Mouse (Mus musculus) urinary bladder, adult 2 months (tissue): ENCODE data around the gene Tbkbp1. TPM values are rescaled to one million over a fixed set of nuclear protein-coding genes. Genes with fewer than 3 reads are reported as not detected.
"Not testable (repeated sequence)": the region's sequence is repeated elsewhere in the genome, so short reads cannot be mapped to it uniquely, and the experiment has no call there.

ENCODE experiments used
- DNase-seq: peaks from one replicate; pipeline ENCODE4 v3.0.0; 2022; ENCODE audit warnings: low spot score
- polyA plus RNA-seq: library from polyadenylated mRNA; depleted of rRNA; stranded (reverse); fragments of >200 nt; gene quantifications from 2 replicates; pipeline ENCODE4 v1.2.3, GENCODE M21; 2012; rRNA removed

Gene Tbkbp1
- 21.3 and 31.5 TPM in 2 replicates for polyA plus RNA-seq

GRCm38 (mm10) chr11:97151343-97151801 is at the start of gene Tbkbp1:
TSS of gene Tbkbp1 (minus strand) at chr11:97151495.
- DNase-seq = no peak

DNA sequence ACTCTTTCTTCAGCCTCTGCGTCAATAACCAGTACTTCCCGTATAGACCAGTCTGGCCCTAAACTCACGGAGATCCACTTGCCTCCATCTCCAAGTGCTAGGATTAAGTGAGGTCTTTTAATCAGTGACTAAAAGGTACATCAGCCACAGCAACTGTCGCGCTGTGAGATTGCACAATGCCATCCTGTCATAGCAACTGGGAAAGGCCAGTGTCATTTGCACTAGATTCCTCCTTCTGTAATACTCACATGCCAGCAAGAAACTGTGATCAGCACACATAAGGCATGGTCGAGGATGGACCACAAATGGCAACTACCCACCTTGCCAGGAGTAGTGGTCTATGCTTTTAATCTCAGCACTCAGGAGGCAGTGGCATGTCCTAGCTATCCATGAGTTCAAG is 48.2 kb upstream of the Tbkbp1 start:
- DNase-seq = no peak

DNA sequence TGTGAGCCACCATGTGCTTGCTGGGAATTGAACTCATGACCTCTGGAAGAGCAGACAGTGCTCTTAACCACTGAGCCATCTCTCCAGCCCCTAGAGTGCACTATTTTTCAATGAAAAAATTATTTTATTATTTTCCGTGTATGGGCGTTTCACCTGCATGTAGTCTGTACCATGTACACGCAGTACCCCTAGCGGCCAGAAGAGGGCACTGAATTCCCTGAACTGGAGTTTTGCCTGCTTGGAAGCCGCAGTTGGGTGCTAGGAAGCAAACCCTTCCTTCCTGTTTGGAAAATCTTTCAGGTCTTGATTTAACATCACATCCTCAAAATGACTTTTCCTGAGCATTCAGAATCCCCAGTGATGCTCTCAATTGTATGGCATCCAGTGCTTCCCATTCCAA is 47.3 kb upstream of the Tbkbp1 start:
- no peak for DNase-seq

GRCm38 (mm10) chr11:97197021-97197420 is 45.7 kb upstream of the Tbkbp1 start:
- no peak for DNase-seq

- no peak for DNase-seq
Measured at GRCm38 (mm10) chr11:97196541-97196940, 45.2 kb upstream of the Tbkbp1 start.

DNA sequence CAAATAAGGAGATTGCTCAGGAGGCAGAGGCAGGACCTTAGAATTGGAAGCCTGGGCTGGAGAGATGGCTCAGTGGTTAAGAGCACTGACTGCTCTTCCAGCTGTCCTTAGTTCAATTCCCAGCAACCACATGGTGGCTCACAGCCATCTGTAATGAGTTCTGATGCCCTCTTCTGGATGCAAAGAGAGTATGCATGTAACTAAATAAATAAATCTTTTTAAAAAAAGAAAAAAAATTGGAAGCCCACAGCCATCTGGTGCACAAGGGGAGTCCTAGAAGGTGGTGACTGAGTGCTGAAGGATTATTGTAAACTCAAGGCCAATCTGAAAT is 41.3 kb upstream of the Tbkbp1 start:
- DNase-seq = no peak

- no peak for DNase-seq
Measured at GRCm38 (mm10) chr11:97191915-97192620, 40.8 kb upstream of the Tbkbp1 start.

DNA sequence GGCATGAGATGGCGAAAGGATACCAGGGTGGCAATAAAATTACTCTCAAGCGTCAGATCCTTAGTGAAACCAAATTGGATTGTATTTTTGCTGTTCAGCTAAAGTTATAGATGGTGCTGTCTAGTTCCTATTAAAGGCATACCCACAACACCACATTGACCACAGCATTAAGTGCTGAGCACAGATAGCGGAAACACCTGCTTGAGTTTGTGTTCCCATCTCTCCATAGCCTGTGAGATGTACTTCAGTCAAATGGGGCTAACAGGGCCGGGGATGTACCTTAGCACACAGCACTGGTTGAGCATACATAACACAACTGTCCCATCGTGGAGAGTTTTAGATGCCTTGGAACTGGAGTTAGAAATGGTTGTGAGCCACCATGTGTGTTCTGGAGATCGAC is 39.7 kb upstream of the Tbkbp1 start:
- no peak for DNase-seq

GRCm38 (mm10) chr11:97189645-97190044 is 38.4 kb upstream of the Tbkbp1 start:
- not testable (repeated sequence) for DNase-seq

DNA sequence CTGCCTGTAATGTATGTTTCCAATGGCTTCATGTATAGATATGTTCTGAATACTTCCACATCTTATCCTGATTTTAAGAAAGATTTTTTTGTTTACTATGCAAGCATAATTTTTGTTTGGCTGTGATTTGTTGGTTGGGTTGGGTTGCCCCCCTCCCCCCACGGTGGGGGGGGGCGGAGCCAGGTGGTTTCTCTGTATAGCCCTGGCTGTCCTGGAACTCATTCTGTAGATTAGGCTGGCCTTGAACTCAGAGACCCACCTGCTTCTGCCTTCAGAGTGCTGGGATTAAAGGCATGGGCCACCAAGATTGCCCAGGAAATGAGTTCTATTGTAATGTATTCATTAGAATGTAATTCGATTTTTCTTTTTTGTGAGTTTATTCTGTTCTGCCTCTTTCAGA is 37.9 kb upstream of the Tbkbp1 start:
- DNase-seq = no peak

DNA sequence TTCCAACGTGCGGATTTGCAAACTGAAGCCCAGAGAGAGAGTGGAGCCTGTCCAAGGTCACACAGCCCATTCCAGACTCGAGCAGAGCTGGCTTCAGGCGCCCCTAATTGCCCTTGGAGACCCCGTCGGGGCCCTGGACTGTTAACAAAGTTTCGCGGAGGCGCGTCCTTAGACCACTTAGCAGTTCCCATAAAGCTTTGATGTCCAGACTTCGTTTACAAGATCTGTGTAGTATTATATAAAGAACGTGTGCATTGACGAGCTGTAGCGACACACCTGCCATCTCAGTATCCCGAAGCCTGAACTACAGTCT is 37.3 kb upstream of the Tbkbp1 start:
- DNase-seq = no peak

DNA sequence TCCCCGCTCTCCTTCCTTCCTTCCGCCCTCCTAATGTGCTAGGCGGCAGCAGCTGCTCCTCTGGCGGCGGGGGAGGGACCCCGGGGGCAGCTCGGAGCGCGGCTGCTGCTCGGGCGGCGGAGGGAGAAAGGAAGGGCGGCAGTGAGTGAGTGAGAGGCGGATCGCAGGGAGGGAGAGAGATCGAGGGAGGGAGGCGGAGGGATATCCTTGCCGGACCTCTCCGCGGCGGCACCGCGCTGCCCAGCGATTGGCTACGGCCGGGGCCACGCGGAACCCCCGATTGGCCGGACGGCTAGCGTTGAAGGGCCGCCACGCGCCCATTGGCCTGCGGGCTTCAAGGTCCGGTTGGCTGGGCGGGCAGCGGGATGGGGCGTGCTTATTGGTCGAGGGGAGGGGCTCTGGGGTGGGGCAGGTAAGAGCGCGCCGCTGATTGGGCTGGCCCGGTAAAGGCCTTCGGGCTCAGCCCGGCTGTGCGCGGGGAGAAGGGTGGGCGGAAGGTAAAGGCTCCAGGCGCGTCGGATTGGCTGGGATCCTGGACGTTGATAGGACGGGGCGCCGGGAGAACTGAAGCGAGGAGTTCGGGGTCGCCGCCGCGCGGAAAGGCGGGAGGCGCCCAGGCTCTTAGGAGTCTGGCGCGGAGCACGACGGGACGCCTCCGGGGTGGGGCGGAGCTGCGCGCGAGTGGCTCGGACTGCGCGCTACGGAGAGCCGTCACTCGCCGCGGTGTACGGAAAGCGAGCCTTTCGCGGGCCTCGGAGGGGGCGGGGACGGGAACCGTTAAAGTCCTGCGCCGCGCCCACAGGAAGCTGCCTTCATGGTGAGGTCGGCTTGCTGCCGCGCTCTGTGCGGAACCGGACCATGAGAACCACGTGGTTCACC is 36.7 kb upstream of the Tbkbp1 start, which contains the start of gene Kpnb1:
Gene Kpnb1, minus strand, starts transcription at position 118 of the 879 bp plus-strand sequence.
- DNase-seq = peak; percentile 99

- DNase-seq = peak; percentile 94
Measured at GRCm38 (mm10) chr11:97186947-97187763, 35.9 kb upstream of the Tbkbp1 start.

DNA sequence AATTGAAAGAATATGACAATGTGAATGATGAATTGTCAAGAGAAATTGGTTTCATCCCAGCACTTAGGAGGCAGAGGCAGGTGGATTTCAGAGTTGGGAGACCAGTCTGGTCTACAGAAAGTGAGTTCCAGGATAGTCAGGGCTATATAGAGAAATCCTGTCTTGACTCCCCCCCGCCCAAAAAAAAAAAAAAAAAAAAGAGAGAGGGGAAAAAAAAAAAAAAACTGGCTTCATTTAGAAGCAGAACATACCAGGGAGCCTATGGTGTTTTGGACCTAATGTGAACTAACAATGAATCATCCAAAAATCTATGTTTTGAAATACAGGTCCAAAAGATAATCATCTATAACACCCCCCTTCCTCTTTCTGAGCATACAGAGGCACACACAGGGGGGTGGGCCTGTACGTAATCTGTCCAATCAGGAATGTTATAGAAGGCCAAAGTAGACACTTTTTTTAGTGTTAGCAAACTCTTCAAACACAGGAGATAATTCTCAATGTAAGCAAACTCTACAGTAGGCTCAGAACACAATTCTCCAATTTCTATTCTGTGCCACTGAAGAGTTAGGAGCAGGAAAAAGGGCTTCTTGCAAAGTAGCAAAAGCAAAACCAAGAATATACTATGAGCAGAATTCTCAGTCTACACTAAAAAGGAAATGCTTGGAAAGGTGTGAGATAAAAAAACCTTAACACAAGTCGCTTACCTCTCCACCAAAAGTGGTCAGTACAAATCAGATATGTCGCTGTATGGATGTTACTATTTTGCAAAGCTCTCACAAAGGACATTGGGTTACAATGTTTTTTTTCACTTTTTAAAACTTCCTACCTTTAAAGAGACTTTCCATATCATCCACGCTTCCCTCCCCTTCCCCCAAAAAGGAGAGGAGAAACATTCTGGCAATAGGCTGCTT is 34.7 kb upstream of the Tbkbp1 start:
- DNase-seq = no peak

DNA sequence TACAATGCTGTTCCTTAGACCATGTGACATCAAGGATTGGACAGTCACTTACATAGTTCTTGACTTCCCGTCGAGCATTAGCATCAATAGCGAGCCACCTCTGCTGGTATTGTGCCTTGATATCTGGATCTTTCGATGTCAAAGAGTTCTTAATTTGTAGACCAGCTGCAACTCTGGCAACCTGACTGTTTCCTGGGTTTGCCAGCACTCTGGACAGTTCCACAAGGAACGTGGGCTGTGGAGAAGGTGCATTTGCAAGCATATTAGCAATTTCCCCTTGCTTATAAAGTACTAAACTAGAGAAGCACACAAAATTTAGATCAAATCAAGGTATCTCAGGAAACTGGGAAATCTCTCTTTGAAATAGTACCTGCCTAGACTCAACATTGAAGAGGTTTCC is 33.6 kb upstream of the Tbkbp1 start:
- no peak for DNase-seq

- DNase-seq = no peak
Measured at GRCm38 (mm10) chr11:97182446-97182845, 31.2 kb upstream of the Tbkbp1 start.

- DNase-seq = no peak
Measured at GRCm38 (mm10) chr11:97181061-97181460, 29.8 kb upstream of the Tbkbp1 start.

GRCm38 (mm10) chr11:97178198-97178597 is 26.9 kb upstream of the Tbkbp1 start:
- DNase-seq = no peak

- DNase-seq = no peak
Measured at GRCm38 (mm10) chr11:97176851-97177250, 25.6 kb upstream of the Tbkbp1 start.

- DNase-seq = no peak
Measured at GRCm38 (mm10) chr11:97175499-97175898, 24.2 kb upstream of the Tbkbp1 start.

DNA sequence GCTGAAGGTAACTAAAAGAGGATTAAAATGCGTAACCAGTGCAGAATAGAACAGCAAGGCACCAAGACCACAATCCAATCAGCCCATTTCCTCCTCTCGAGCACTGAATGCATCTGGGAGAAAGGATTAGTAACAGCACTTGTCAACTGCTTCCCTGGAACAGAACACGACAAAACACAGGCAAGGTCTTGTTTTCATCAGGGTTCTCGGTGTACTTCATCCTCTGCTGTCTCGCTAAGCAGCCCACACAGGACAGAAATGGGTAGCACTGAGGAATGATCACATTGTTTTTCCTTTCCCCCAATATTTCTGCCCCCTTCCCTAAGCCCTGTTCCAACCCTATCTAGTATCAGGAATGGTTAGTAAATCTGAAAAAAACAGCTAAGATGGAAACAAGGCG is 9.0 kb upstream of the Tbkbp1 start:
- no peak for DNase-seq
